Mouse (Mus musculus): ENCODE measurements around the gene Ccdc152. TPM values are rescaled to one million over a fixed set of nuclear protein-coding genes. Genes with fewer than 3 reads are reported as not detected.
A peak's percentile ranks its signal among the peaks of the same experiment; 100 is the strongest.

Gene Ccdc152
- not detected for total RNA-seq (2021)
- long read RNA-seq, experiment 1, result 0 reads
- long read RNA-seq, experiment 2, result 0 reads

GRCm38 (mm10) chr15:3303426-3303825, at the start of gene Ccdc152:
TSS of gene Ccdc152 (minus strand) at chr15:3303526.
- no peak for DNase-seq

GRCm38 (mm10) chr15:3349306-3350064, 46.2 kb upstream of the Ccdc152 start:
- no peak for DNase-seq

GRCm38 (mm10) chr15:3346682-3347081, 43.4 kb upstream of the Ccdc152 start:
- DNase-seq, result no peak

GRCm38 (mm10) chr15:3344555-3344954, 41.2 kb upstream of the Ccdc152 start:
- no peak for DNase-seq

- peak; percentile 51 for DNase-seq
These were observed 38.7 kb upstream of the Ccdc152 start for GRCm38 (mm10) chr15:3341806-3342582.

- DNase-seq, result no peak
These were observed 36.5 kb upstream of the Ccdc152 start for GRCm38 (mm10) chr15:3339847-3340246.

GRCm38 (mm10) chr15:3332517-3332916, 29.2 kb upstream of the Ccdc152 start:
- peak; percentile 13 for DNase-seq

GRCm38 (mm10) chr15:3331813-3332212, 28.5 kb upstream of the Ccdc152 start:
- DNase-seq, result no peak

- DNase-seq, result no peak
These were observed 27.0 kb upstream of the Ccdc152 start for GRCm38 (mm10) chr15:3330291-3330690.

- no peak for DNase-seq
These were observed 19.7 kb upstream of the Ccdc152 start for GRCm38 (mm10) chr15:3323041-3323440.

GRCm38 (mm10) chr15:3319929-3320328, 16.6 kb upstream of the Ccdc152 start:
- no peak for DNase-seq

GRCm38 (mm10) chr15:3316617-3317016, 13.3 kb upstream of the Ccdc152 start:
- no peak for DNase-seq

GRCm38 (mm10) chr15:3312937-3313336, 9.6 kb upstream of the Ccdc152 start:
- peak; percentile 10 for DNase-seq

- no peak for DNase-seq
These were observed 6.5 kb upstream of the Ccdc152 start for GRCm38 (mm10) chr15:3309856-3310255.

GRCm38 (mm10) chr15:3300361-3301100, 2.8 kb downstream of the Ccdc152 start:
- no peak for DNase-seq

GRCm38 (mm10) chr15:3297615-3298014, 5.7 kb downstream of the Ccdc152 start:
- DNase-seq, result no peak

- DNase-seq, result no peak
These were observed 7.3 kb downstream of the Ccdc152 start for GRCm38 (mm10) chr15:3295986-3296385.

- DNase-seq, result no peak
These were observed 9.8 kb downstream of the Ccdc152 start for GRCm38 (mm10) chr15:3293477-3293876.

GRCm38 (mm10) chr15:3290435-3290834, 12.9 kb downstream of the Ccdc152 start:
- DNase-seq, result no peak

- DNase-seq, result no peak
These were observed 17.3 kb downstream of the Ccdc152 start for GRCm38 (mm10) chr15:3286032-3286431.

GRCm38 (mm10) chr15:3281737-3282136, 21.6 kb downstream of the Ccdc152 start:
- DNase-seq, result no peak

GRCm38 (mm10) chr15:3281216-3281615, 22.1 kb downstream of the Ccdc152 start:
- DNase-seq, result no peak

- DNase-seq, result no peak
These were observed 24.1 kb downstream of the Ccdc152 start for GRCm38 (mm10) chr15:3279242-3279641.

Data from gastrocnemius, postnatal 10 days (tissue).